Mouse (Mus musculus): ENCODE results near the gene Nova2.

GRCm38 (mm10) chr7:19003902-19004630 lies 78.4 kb downstream of the Nova2 start, which contains the start of gene Irf2bp1:
- TF ChIP-seq POLR2A (IDR thresholded peaks at IDR 0.05; ENCODE audit: insufficient read length, low read depth), result peak; percentile 85
- no peak for TF ChIP-seq USF1 (IDR thresholded peaks at IDR 0.05; ENCODE audit: low read depth)
- no peak for TF ChIP-seq MAX (IDR thresholded peaks at IDR 0.05; ENCODE audit: low read depth)
- TF ChIP-seq TCF12 (IDR thresholded peaks at IDR 0.05; ENCODE audit: insufficient read depth, poor library complexity, severe bottlenecking), result no peak
